Mouse (Mus musculus) bone marrow macrophage, adult 2 months (primary cell): ENCODE data around the gene Ar.

ENCODE experiments used
- CTCF ChIP-seq: IDR thresholded peaks from 2 replicates; pipeline ENCODE4 v1.5.1; 2012; ENCODE audit warnings: low read depth, mild to moderate bottlenecking, low read length, moderate library complexity
- POLR2A ChIP-seq: IDR thresholded peaks from 2 replicates; pipeline ENCODE4 v1.6.1; 2012; ENCODE audit warnings: mild to moderate bottlenecking, low read depth, low read length, borderline replicate concordance

GRCm38 (mm10) chrX:98216103-98216502 is 67.5 kb downstream of the Ar start:
- TF ChIP-seq POLR2A = no peak
- TF ChIP-seq CTCF = no peak
